Mouse (Mus musculus) midbrain, embryonic 14.5 days (tissue): ENCODE measurements at regions not wholly inside any gene's neighbourhood (a gene's known extent, or its start where the extent isn't known, plus 50 kb on each side); places are given as distances from the start of the nearest gene placed in this dataset.
A peak's percentile ranks its signal among the peaks of the same experiment; 100 is the strongest.
"Not testable (repeated sequence)": the region's sequence is repeated elsewhere in the genome, so short reads cannot be mapped to it uniquely, and the experiment has no call there.

ENCODE experiments used
- ATAC-seq: fragments of 200-750 bp; cut with Nextera tagmentation; 2 replicates; pipeline ENCODE4 v1.8.0; 2017; ENCODE audit warnings: moderate number of reproducible peaks, moderate library complexity; ENCODE audit not compliant: low FRiP score, low TSS enrichment
- DNase-seq: peaks from one replicate; pipeline ENCODE4 v3.0.0-alpha.2; 2015
- H3K27ac ChIP-seq: fragments of 300-500 bp; sonication (generic); replicated peaks from 2 replicates; pipeline ENCODE4 v1.5.1; 2014; ENCODE audit warnings: mild to moderate bottlenecking, low read depth, low read length, moderate library complexity
- H3K27me3 ChIP-seq: fragments of 300-500 bp; sonication (generic); 2 replicates; pipeline ENCODE4 v1.6.1; 2014; ENCODE audit warnings: low read length, control low read depth, mixed read lengths; ENCODE audit not compliant: control insufficient read depth, insufficient read depth
- H3K36me3 ChIP-seq: fragments of 300-500 bp; sonication (generic); 2 replicates; pipeline ENCODE4 v1.6.1; 2014; ENCODE audit warnings: low read length, control low read depth; ENCODE audit not compliant: control insufficient read depth, insufficient read depth
- H3K4me1 ChIP-seq: fragments of 300-500 bp; sonication (generic); 2 replicates; pipeline ENCODE4 v1.6.1; 2014; ENCODE audit warnings: mild to moderate bottlenecking, antibody characterized with exemption, low read length, control low read depth; ENCODE audit not compliant: control insufficient read depth, insufficient read depth
- H3K4me2 ChIP-seq: fragments of 300-500 bp; sonication (generic); 2 replicates; pipeline ENCODE4 v1.6.1; 2014; ENCODE audit warnings: mild to moderate bottlenecking, low read length, moderate library complexity
- H3K4me3 ChIP-seq: fragments of 300-500 bp; sonication (generic); replicated peaks from 2 replicates; pipeline ENCODE4 v1.5.1; 2014; ENCODE audit warnings: low read depth, low read length
- H3K9ac ChIP-seq: fragments of 300-500 bp; sonication (generic); replicated peaks from 2 replicates; pipeline ENCODE4 v1.6.1; 2014; ENCODE audit warnings: mild to moderate bottlenecking, low read length, moderate library complexity
- H3K9me3 ChIP-seq: fragments of 300-500 bp; sonication (generic); 2 replicates; pipeline ENCODE4 v1.6.1; 2016; ENCODE audit warnings: low read length, control low read depth, mixed read lengths; ENCODE audit not compliant: control insufficient read depth
- WGBS: fragments of 180-500 bp; shearing (Covaris S2); extraction: QIAGEN DNeasy Blood & Tissue Kit; methylation state at CpG from one replicate; pipeline ENCODE4 v1.1.7; 2014; 5-methylcytosine and 5-hydroxymethylcytosine counted together

DNA sequence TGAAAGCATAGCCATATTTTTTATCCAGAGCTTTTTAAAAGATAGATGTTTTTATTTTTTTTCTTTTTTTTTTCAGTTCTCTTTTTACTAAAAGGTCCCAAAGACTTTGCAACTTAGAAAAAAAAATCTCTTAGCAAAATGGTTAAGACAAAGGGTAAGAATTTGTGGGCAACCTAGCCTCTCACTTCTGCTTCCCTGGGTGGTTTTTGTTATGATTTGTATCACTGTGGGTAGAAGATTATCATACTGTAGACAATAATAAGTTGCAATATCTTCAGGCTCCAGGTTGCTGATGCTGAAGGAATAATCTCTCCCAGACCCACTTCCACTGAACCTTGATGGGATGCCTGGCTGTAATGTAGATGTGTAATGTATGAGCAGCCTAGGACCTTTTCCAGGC, 1200.5 kb upstream of the Tacstd2 start:
- H3K9ac ChIP-seq = no peak overlapping the region
- H3K9me3 ChIP-seq = no peaks in the 10 kb centered on the region
- no peak overlapping the region for H3K4me2 ChIP-seq
- no peaks in the 10 kb centered on the region for H3K4me1 ChIP-seq
- no peak for DNase-seq
- no peaks in the 10 kb centered on the region for H3K36me3 ChIP-seq
- no peaks in the 10 kb centered on the region for H3K27me3 ChIP-seq
- no peak overlapping the region for H3K4me3 ChIP-seq
- ATAC-seq = no peak
- no peak overlapping the region for H3K27ac ChIP-seq

DNA sequence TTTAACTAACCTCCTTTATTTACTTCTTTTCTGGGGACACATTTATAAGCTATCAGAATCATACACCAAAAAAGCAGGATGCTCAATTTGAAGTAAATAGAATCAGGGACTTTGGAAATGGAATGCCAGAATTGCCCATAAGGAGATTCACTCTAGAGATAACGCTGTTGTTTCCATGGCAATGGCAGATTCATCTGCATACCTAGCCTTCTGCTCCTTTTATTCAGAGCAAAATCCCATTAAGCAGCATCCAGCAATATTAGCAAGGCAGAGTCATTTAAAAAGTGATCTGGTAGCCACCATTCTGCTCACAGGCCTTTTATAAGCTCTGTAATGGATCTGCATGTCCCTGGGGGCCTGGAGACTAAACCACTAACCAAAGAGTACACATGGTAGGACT, 1175.5 kb upstream of the Tacstd2 start:
- H3K27me3 ChIP-seq, H3K4me1 ChIP-seq, H3K36me3 ChIP-seq, H3K4me3 ChIP-seq, H3K9me3 ChIP-seq, H3K9ac ChIP-seq, H3K4me2 ChIP-seq, H3K27ac ChIP-seq, ATAC-seq: not testable (repeated sequence)
- 70% methylated on average over 1 of the region's 1 CpGs for WGBS
- DNase-seq = peak; percentile 1

DNA sequence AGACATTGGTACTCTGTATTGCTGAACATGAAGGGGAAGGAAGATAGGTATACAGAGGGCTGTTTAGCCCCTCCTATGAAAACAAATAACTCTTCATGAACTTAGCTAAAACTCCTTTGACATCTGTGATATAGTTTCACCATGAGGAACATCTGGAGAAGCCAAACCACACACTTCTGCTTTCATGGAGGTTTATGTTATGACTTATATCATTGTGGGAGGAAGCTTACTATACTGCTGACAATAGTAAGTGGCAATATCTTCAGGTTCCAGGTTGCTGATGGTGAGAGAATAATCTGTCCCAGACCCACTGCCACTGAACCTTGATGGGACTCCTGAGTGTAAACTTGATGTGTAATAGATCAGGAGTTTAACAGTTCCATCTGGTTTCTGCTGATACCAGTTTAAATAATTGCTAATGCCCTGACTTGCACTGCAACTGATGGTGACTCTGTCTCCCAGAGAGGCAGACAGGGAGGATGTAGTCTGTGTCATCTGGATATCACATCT, 1168.8 kb upstream of the Tacstd2 start:
- H3K9ac ChIP-seq, H3K9me3 ChIP-seq, H3K4me3 ChIP-seq, H3K36me3 ChIP-seq, H3K27ac ChIP-seq, H3K4me1 ChIP-seq, DNase-seq, ATAC-seq, H3K27me3 ChIP-seq, H3K4me2 ChIP-seq: not testable (repeated sequence)

DNA sequence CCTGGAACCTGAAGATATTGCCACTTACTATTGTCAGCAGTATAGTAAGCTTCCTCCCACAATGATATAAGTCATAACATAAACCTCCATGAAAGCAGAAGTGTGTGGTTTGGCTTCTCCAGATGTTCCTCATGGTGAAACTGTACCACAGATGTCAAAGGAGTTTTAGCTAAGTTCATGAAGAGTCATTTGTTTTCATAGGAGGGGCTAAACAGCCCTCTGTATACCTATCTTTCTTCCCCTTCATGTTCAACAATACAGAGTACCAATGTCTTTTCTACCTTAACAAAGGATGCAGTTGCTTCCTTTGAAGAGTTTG, 1145.2 kb upstream of the Tacstd2 start:
- H3K4me1 ChIP-seq, H3K9me3 ChIP-seq, H3K27me3 ChIP-seq, H3K4me2 ChIP-seq, ATAC-seq, H3K36me3 ChIP-seq, H3K27ac ChIP-seq, H3K4me3 ChIP-seq, H3K9ac ChIP-seq, DNase-seq: not testable (repeated sequence)

- Histone ChIP-seq H3K4me1 (no peaks in the 10 kb centered on the region), H3K4me3 (no peak overlapping the region), H3K9me3 (no peaks in the 10 kb centered on the region), H3K9ac (no peak overlapping the region), H3K4me2 (no peak overlapping the region), H3K27me3 (no peaks in the 10 kb centered on the region), H3K36me3 (no peaks in the 10 kb centered on the region), H3K27ac (no peak overlapping the region)
- 82% methylated on average over 3 of the region's 3 CpGs for WGBS
- DNase-seq = no peak
- no peak for ATAC-seq
These were observed 1144.6 kb upstream of the Tacstd2 start for GRCm38 (mm10) chr6:68680099-68680791.

DNA sequence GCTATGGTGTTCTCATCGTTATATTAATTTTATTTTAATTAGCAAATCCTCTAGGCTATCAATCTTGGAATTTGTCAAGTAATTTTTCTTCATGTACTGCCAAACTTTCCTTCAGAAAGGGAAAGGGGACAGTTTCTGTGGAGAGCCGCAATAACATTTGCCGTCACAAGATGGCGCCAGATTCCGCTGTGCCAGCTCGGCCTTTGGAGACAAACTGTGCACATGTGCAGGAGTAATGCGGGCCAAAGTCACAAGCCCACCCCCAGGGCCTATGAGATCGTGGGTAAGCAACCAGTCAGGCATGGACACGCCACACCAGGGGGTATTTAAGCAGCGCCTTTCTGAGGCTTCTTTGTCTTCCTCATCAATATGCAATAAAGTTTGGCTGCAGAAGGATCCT, 1132.8 kb upstream of the Tacstd2 start:
- not testable (repeated sequence) for H3K4me3 ChIP-seq, H3K9ac ChIP-seq, H3K27me3 ChIP-seq, H3K4me1 ChIP-seq, H3K27ac ChIP-seq, H3K9me3 ChIP-seq, H3K36me3 ChIP-seq
- peak; percentile 75 for DNase-seq
- peak overlapping the region; percentile 35 for H3K4me2 ChIP-seq
- WGBS = 1% methylated on average over 10 of the region's 10 CpGs
- peak; percentile 74; the same call in 1 of the 2 replicates for ATAC-seq

- H3K9ac ChIP-seq, H3K4me2 ChIP-seq, DNase-seq, H3K4me1 ChIP-seq, H3K27me3 ChIP-seq, ATAC-seq, H3K4me3 ChIP-seq, H3K36me3 ChIP-seq, H3K9me3 ChIP-seq, H3K27ac ChIP-seq: not testable (repeated sequence)
These were observed 1096.7 kb upstream of the Tacstd2 start for GRCm38 (mm10) chr6:68632309-68632708.

- H3K4me3 ChIP-seq = no peak overlapping the region
- no peak overlapping the region for H3K4me2 ChIP-seq
- H3K4me1 ChIP-seq = no peaks in the 10 kb centered on the region
- H3K9ac ChIP-seq = no peak overlapping the region
- ATAC-seq (no peak), DNase-seq (no peak)
- no peak overlapping the region for H3K27ac ChIP-seq
- WGBS = 71% methylated on average over 1 of the region's 1 CpGs
- H3K36me3 ChIP-seq = no peaks in the 10 kb centered on the region
- H3K9me3 ChIP-seq = no peaks in the 10 kb centered on the region
- no peaks in the 10 kb centered on the region for H3K27me3 ChIP-seq
These were observed 1096.2 kb upstream of the Tacstd2 start for GRCm38 (mm10) chr6:68631787-68632186.

GRCm38 (mm10) chr6:68606033-68606432, 1070.4 kb upstream of the Tacstd2 start:
- DNase-seq = no peak

More at GRCm38 (mm10) chr6:68606033-68606432, 1070.4 kb upstream of the Tacstd2 start:
- Histone ChIP-seq H3K36me3 (no peaks in the 10 kb centered on the region), H3K4me1 (no peaks in the 10 kb centered on the region), H3K9ac (no peak overlapping the region), H3K4me2 (no peak overlapping the region), H3K27me3 (no peaks in the 10 kb centered on the region), H3K27ac (no peak overlapping the region), H3K4me3 (no peak overlapping the region), H3K9me3 (no peaks in the 10 kb centered on the region)
- WGBS = 70% methylated on average over 2 of the region's 2 CpGs
- ATAC-seq = no peak
